Mouse (Mus musculus) adrenal gland, postnatal 10 days (tissue): ENCODE results near the gene Trub2. TPM values are rescaled to one million over a fixed set of nuclear protein-coding genes. Genes with fewer than 3 reads are reported as not detected.

Source experiments
- DNase-seq: peaks from one replicate; pipeline ENCODE4 v3.0.0; 2021; ENCODE audit warnings: mixed read lengths
- long read RNA-seq, 2 experiments: library from polyadenylated mRNA; stranded (forward); transcript quantifications; one replicate each; pipeline ENCODE4 v2.0.0; 2021
- total RNA-seq, 2 experiments: library from RNA; stranded (reverse); gene quantifications; 2 replicates each; pipeline ENCODE4 v1.2.3; 2021

The Trub2 gene
- total RNA-seq, result 10 to 100 TPM; 25.7 to 43.1 TPM
- long read RNA-seq, experiment 1, transcript Trub2-201 (8 exons, 3,408 nt), result major isoform, 8 of 23 reads
- long read RNA-seq, experiment 1, partial matches to known transcripts, result 5 of 23 reads
- long read RNA-seq, experiment 1, other reads (novel, unspliced or antisense), result 10 of 23 reads
- long read RNA-seq, experiment 2, transcript Trub2-201 (8 exons, 3,408 nt), result major isoform, 6 of 17 reads
- long read RNA-seq, experiment 2, partial matches to known transcripts, result 1 of 17 reads
- long read RNA-seq, experiment 2, other reads (novel, unspliced or antisense), result 10 of 17 reads

GRCm38 (mm10) chr2:29787937-29788681, at the start of gene Trub2:
TSS of gene Trub2 (minus strand) at chr2:29788502.
- peak; percentile 92 for DNase-seq

GRCm38 (mm10) chr2:29835391-29835899, 47.1 kb upstream of the Trub2 start:
- DNase-seq, result no peak

- DNase-seq, result no peak
Observed at GRCm38 (mm10) chr2:29833796-29834195, 45.5 kb upstream of the Trub2 start.

GRCm38 (mm10) chr2:29831106-29831505, 42.8 kb upstream of the Trub2 start:
- DNase-seq, result no peak

GRCm38 (mm10) chr2:29827709-29828024, 39.4 kb upstream of the Trub2 start:
- no peak for DNase-seq

GRCm38 (mm10) chr2:29826926-29827708, 38.8 kb upstream of the Trub2 start:
- peak; percentile 96 for DNase-seq

- DNase-seq, result no peak
Observed at GRCm38 (mm10) chr2:29826318-29826925, 38.1 kb upstream of the Trub2 start.

GRCm38 (mm10) chr2:29820025-29820817, 31.9 kb upstream of the Trub2 start, which contains the start of gene Urm1:
TSS of gene Urm1 (plus strand) at chr2:29820075.
- DNase-seq, result peak; percentile 75

GRCm38 (mm10) chr2:29819363-29819762, 31.1 kb upstream of the Trub2 start:
- no peak for DNase-seq

GRCm38 (mm10) chr2:29817426-29818232, 29.3 kb upstream of the Trub2 start:
- peak; percentile 91 for DNase-seq

- no peak for DNase-seq
Observed at GRCm38 (mm10) chr2:29815678-29816371, 27.5 kb upstream of the Trub2 start.

- DNase-seq, result peak; percentile 46
Observed at GRCm38 (mm10) chr2:29803400-29803831, 15.1 kb upstream of the Trub2 start.

GRCm38 (mm10) chr2:29802827-29803201, 14.5 kb upstream of the Trub2 start:
- DNase-seq, result no peak

- peak; percentile 98 for DNase-seq
Observed at GRCm38 (mm10) chr2:29802075-29802826, 13.9 kb upstream of the Trub2 start, which contains the start of gene Slc27a4. TSS of gene Slc27a4 (plus strand) at chr2:29802634.

GRCm38 (mm10) chr2:29792772-29793487, 4.6 kb upstream of the Trub2 start:
- DNase-seq, result no peak

- DNase-seq, result peak; percentile 91
Observed at GRCm38 (mm10) chr2:29787104-29787917, 991 bp downstream of the Trub2 start, which contains the start of gene Coq4. TSS of gene Coq4 (plus strand) at chr2:29787493.

- DNase-seq, result no peak
Observed at GRCm38 (mm10) chr2:29784290-29784689, 4.0 kb downstream of the Trub2 start.
